Mouse (Mus musculus): ENCODE measurements around the gene Calml3. TPM values are rescaled to one million over a fixed set of nuclear protein-coding genes. Genes with fewer than 3 reads are reported as not detected.

Calml3 gene
- polyA plus RNA-seq, 1 experiment from 2014 or later, result not detected

DNA sequence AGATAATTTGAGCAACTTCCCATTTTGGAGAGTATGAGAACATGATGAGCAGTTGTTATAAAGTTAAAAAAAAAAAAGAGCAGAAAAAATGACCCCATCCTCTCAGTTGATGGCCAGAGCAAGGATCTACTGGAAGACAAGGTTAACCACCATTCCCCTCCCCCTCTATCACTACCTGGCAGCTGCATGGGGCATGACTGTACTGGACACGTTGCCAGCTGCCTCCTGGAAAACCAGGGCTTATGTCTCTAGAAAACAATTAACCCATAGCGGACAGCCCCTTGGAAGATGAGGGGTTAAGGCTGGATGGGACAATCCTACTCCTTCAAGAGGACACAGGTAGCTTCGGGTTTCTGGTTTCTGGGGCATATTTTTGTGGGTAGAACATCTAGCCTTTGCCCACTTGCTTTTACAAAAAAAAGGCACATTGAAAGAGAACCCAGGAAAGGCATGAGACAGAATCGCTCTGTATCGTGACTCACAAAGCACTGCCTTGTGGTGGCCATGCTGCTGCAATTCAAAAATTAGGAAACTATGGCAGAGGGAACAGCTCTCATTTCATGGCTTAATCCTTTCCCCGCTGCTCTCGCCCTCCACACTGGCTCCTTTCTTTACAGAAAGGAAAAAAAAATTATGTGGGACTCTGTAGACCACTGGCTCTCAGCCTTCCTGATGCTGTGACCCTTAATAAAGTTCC, 3.2 kb upstream of the Calml3 start:
- WGBS, result 77% methylated on average over 7 of the region's 7 CpGs
- Histone ChIP-seq H3K9ac (no peak overlapping the region), H3K27me3 (no peaks in the 10 kb centered on the region), H3K27ac (no peak overlapping the region), H3K36me3 (no peaks in the 10 kb centered on the region), H3K4me2 (no peak overlapping the region), H3K4me1 (replicated peaks) (no peaks in the 10 kb centered on the region), H3K4me3 (no peak overlapping the region), H3K9me3 (replicated peaks) (no peaks in the 10 kb centered on the region)
- no peak for ATAC-seq (replicated peaks; ENCODE audit: insufficient number of reproducible peaks, insufficient read depth, low FRiP score, low read depth)

DNA sequence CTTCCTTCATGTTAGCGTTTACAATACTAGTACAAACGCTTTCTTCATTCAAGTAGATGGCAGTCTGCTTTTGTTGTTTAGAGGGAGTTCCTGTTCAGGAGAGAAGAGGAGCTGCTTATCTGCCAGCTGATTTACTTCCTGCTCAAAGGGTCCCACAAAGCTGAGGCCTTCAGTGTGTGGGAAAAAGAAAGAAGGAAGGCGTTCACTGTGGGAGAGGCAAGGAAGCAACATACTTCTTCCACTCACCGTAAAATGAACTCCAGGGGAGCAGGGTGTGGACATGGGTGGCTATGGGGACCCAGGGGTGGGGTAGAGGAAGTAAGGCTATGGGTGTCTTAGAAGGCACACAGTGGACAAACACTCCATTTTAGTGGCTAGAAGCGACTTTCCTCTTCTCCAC, 1.5 kb upstream of the Calml3 start:
- 61% methylated on average over 5 of the region's 5 CpGs for WGBS
- 0 out of 2 replicates have a peak, but pooled peaks have one; percentile 35 for ATAC-seq (replicated peaks; ENCODE audit: insufficient number of reproducible peaks, insufficient read depth, low FRiP score, low read depth)
- Histone ChIP-seq H3K27me3 (no peaks in the 10 kb centered on the region), H3K4me2 (no peak overlapping the region), H3K27ac (peak overlapping the region; percentile 35; the same call in 1 of the 2 replicates), H3K9me3 (replicated peaks) (no peaks in the 10 kb centered on the region), H3K4me1 (replicated peaks) (peaks cover 6% of the 10 kb centered on the region; the same call in 1 of the 2 replicates), H3K36me3 (no peaks in the 10 kb centered on the region), H3K9ac (no peak overlapping the region), H3K4me3 (no peak overlapping the region)

DNA sequence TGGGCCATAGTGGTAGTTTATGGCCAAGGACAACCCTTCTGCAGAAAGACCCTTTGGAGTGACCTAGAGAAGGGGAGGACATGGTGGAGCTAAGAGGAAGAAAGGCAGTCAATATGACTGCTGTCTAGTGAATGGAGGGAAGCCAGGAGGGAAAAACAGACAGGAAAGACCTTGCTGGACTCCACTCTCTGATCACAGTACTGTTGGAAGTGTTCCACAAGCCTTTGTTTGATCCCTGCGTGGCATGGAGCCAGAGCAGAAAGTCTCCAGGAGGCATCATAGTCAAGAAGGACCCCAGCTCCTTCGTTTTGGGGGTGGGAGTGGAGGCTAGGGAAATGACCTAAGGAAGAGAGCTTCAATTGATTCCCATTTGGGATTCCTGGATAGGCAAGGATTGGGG, 1.0 kb upstream of the Calml3 start:
- ATAC-seq (replicated peaks; ENCODE audit: insufficient number of reproducible peaks, insufficient read depth, low FRiP score, low read depth), result no peak
- H3K27me3 ChIP-seq, result no peaks in the 10 kb centered on the region
- H3K9me3 ChIP-seq (replicated peaks), result no peaks in the 10 kb centered on the region
- no peak overlapping the region for H3K9ac ChIP-seq
- no peak overlapping the region for H3K4me2 ChIP-seq
- H3K4me1 ChIP-seq (replicated peaks), result peaks cover 6% of the 10 kb centered on the region
- no peak overlapping the region for H3K4me3 ChIP-seq
- no peaks in the 10 kb centered on the region for H3K36me3 ChIP-seq
- no peak overlapping the region for H3K27ac ChIP-seq
- 50% methylated on average over 2 of the region's 2 CpGs for WGBS

DNA sequence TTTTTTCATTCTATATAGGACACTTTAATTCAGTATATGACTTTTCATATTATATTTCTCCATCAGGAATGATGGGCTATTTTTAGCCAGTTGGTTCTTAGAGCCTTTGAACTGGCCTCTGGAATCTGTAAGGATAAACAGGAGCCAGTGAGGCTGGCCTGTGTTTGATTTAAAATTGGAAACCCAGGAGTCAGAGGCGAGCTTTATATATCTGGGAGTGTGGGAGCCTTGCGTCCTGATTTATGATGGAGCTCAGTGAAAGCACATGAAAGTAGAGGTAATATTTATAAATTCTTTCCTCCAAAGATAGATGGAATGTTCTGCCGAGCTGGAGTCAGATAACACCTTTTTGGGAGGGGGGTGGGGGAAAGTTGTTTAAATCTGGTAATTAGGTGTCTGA, 4.7 kb downstream of the Calml3 start:
- Histone ChIP-seq H3K4me1 (replicated peaks) (peaks cover 12% of the 10 kb centered on the region), H3K27me3 (no peaks in the 10 kb centered on the region), H3K36me3 (no peaks in the 10 kb centered on the region), H3K4me3 (no peak overlapping the region), H3K4me2 (peak overlapping the region; percentile 16; the same call in 1 of the 2 replicates), H3K9ac (no peak overlapping the region), H3K9me3 (replicated peaks) (no peaks in the 10 kb centered on the region), H3K27ac (peak overlapping the region; percentile 47; the same call in 1 of the 2 replicates)
- 21% methylated on average over 3 of the region's 3 CpGs for WGBS
- ATAC-seq (replicated peaks; ENCODE audit: insufficient number of reproducible peaks, insufficient read depth, low FRiP score, low read depth), result no peak

DNA sequence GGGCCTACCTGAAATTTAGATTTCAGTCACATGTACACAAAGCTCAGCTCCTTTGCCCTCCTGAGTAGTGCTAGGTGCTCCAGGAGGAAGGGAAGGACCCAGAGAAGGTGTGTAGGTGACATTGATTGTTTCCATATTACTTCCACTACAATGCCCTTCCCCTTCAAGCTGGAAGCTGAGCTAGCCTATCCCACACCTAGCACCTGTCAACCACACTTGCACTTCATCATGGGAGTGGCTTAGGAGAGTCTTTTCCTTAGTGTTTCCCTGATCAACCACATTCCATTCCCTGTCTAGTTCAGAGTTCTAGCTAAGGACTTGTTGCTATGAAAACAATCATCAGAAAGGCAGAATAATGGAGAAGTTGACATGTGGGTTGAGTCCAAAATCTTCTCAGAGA, 5.4 kb downstream of the Calml3 start:
- Histone ChIP-seq H3K27ac (no peak overlapping the region), H3K4me1 (replicated peaks) (peaks cover 12% of the 10 kb centered on the region), H3K4me3 (no peak overlapping the region), H3K36me3 (no peaks in the 10 kb centered on the region), H3K4me2 (no peak overlapping the region), H3K9me3 (replicated peaks) (no peaks in the 10 kb centered on the region), H3K9ac (no peak overlapping the region), H3K27me3 (no peaks in the 10 kb centered on the region)
- no peak for ATAC-seq (replicated peaks; ENCODE audit: insufficient number of reproducible peaks, insufficient read depth, low FRiP score, low read depth)

DNA sequence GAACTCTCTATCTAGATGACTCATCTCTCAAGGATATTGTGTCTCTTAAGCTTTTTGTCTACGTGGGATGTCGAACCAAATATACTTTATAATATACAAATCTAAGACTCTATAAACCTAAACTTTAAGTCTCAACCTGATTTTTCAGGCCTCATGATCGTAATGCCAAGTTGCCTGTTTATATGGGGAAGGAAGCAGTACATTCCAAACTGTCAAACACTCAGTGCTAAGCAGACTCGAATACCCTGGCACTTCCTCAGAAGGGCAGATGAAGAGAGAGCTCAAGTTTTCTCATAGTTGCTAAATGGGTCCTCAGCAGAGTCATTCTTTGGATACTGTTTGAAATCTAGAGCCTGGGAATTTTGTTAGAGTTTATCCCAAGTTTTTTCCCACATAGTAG, 7.5 kb downstream of the Calml3 start:
- no peak for ATAC-seq (replicated peaks; ENCODE audit: insufficient number of reproducible peaks, insufficient read depth, low FRiP score, low read depth)
- Histone ChIP-seq H3K27me3 (no peaks in the 10 kb centered on the region), H3K9ac (no peak overlapping the region), H3K4me1 (replicated peaks) (peaks cover 12% of the 10 kb centered on the region), H3K4me2 (no peak overlapping the region), H3K27ac (no peak overlapping the region), H3K9me3 (replicated peaks) (no peaks in the 10 kb centered on the region), H3K36me3 (no peaks in the 10 kb centered on the region), H3K4me3 (no peak overlapping the region)
- WGBS, result 71% methylated on average over 4 of the region's 4 CpGs

DNA sequence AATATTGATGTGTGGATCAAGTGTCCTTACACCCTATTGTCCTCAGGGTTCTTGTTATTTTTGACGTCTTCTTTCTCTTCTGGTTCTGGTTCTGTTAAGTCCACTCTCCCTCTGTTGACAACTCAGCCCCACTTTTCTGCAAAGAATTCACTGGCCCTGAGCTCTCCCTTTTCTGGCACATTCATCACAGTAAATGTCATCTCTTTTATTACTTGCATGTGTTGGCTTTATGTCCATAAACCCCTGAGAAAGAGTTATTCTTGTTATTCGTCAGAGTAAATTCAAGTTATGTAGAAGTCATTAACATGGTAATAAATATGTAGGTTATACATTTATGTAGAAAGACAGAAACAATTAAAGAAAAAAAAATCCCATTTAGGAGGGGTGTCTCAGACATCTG, 14.6 kb downstream of the Calml3 start:
- Histone ChIP-seq H3K4me1 (replicated peaks) (peaks cover 6% of the 10 kb centered on the region), H3K4me3 (no peak overlapping the region), H3K27me3 (no peaks in the 10 kb centered on the region), H3K4me2 (no peak overlapping the region), H3K27ac (no peak overlapping the region), H3K9me3 (replicated peaks) (no peaks in the 10 kb centered on the region), H3K9ac (no peak overlapping the region), H3K36me3 (no peaks in the 10 kb centered on the region)
- no peak for ATAC-seq (replicated peaks; ENCODE audit: insufficient number of reproducible peaks, insufficient read depth, low FRiP score, low read depth)
- 71% methylated on average over 2 of the region's 2 CpGs for WGBS

DNA sequence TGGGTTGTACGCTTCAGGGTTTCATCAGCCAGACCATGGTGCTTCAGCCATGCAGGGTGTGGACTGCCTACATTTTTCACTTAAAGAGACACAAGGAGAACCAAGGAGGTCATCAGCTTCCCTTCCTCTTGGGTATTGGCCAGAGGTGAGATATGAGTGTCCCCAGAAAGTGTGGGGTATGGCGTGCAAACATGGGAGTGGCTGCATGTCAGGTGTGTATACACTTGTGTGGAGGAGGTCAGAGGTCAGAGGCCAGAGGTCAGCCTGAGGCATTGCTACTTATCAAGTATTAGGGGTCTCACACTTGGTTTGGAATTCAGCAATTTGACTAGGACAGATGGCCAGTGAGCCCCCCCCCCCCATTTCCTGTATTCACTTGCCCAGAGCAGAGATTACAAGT, 15.5 kb downstream of the Calml3 start:
- 82% methylated on average over 2 of the region's 2 CpGs for WGBS
- Histone ChIP-seq H3K4me2 (no peak overlapping the region), H3K4me3 (no peak overlapping the region), H3K9ac (no peak overlapping the region), H3K4me1 (replicated peaks) (peaks cover 6% of the 10 kb centered on the region), H3K27me3 (no peaks in the 10 kb centered on the region), H3K36me3 (no peaks in the 10 kb centered on the region), H3K27ac (no peak overlapping the region), H3K9me3 (replicated peaks) (no peaks in the 10 kb centered on the region)
- no peak for ATAC-seq (replicated peaks; ENCODE audit: insufficient number of reproducible peaks, insufficient read depth, low FRiP score, low read depth)

DNA sequence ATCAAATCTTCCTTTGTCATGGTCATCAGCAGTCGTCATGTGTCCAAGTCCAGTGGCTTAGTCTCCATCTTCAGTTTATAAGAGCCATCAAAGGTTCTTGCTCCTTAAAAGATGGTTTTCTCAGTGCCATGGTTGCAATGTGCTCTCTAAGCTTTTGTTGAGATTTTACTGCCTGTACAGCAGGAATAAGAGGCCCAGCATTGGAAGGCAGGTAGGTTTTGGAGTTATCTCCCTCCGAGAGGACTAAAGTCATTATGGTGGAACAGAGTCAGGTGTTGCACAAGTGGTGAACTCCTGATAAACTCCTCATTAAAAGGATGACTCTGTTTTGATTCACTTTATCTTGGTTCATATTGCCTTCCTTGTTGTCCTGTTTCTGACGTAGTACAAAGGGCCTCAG, 16.5 kb downstream of the Calml3 start:
- Histone ChIP-seq H3K4me3 (no peak overlapping the region), H3K27me3 (no peaks in the 10 kb centered on the region), H3K27ac (no peak overlapping the region), H3K4me2 (no peak overlapping the region), H3K36me3 (no peaks in the 10 kb centered on the region), H3K9ac (no peak overlapping the region), H3K9me3 (replicated peaks) (no peaks in the 10 kb centered on the region), H3K4me1 (replicated peaks) (peaks cover 6% of the 10 kb centered on the region)
- ATAC-seq (replicated peaks; ENCODE audit: insufficient number of reproducible peaks, insufficient read depth, low FRiP score, low read depth), result no peak
- 84% methylated on average over 3 of the region's 3 CpGs for WGBS

DNA sequence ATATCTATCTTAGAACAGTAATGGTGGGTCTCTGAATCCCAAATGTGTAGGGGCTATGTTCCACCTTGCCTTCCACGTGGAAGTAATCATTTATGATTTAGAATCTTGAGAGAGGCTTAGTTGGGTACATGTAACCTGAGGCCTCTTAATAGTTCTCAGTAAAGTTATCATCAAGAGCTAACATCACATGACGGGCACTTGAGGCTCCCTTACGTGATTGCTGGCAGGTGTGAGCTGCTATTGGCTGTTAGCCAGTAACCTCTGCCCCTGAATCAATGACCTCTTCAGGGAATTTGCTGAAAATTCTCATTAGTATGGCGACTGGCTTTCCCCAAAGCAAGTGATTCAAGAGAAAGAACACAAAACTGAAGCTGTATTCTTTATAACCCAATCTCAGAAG, 17.0 kb downstream of the Calml3 start:
- Histone ChIP-seq H3K4me1 (replicated peaks) (peaks cover 6% of the 10 kb centered on the region), H3K27ac (no peak overlapping the region), H3K4me2 (no peak overlapping the region), H3K27me3 (no peaks in the 10 kb centered on the region), H3K9me3 (replicated peaks) (no peaks in the 10 kb centered on the region), H3K9ac (no peak overlapping the region), H3K36me3 (no peaks in the 10 kb centered on the region), H3K4me3 (no peak overlapping the region)
- no peak for ATAC-seq (replicated peaks; ENCODE audit: insufficient number of reproducible peaks, insufficient read depth, low FRiP score, low read depth)
- WGBS, result 41% methylated on average over 4 of the region's 4 CpGs

DNA sequence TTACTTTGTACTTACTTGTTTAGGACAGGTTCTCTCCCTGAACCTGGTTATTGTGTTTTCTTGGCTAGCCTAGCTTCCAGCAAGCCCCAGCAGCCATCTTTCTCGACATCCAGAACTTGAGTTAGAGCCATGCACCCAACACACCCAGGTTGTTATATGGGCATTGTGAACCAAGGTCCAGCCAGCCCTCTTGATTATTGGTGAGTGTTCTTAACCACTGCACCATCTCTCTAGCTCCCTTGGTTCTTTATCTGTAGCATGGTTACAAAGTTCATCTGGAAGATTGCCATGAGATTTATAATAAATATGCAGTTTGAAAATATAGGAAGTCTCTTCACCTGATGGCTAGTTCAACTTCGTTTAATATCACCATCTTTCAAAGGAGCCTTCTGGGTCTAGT, 20.5 kb downstream of the Calml3 start:
- no peaks in the 10 kb centered on the region for H3K36me3 ChIP-seq
- no peak overlapping the region for H3K4me3 ChIP-seq
- H3K27me3 ChIP-seq, result no peaks in the 10 kb centered on the region
- no peak overlapping the region for H3K9ac ChIP-seq
- no peak overlapping the region for H3K27ac ChIP-seq
- no peak for ATAC-seq (replicated peaks; ENCODE audit: insufficient number of reproducible peaks, insufficient read depth, low FRiP score, low read depth)
- H3K4me1 ChIP-seq (replicated peaks), result peaks cover 3% of the 10 kb centered on the region; the same call in 1 of the 2 replicates
- WGBS, result 65% methylated on average over 2 of the region's 2 CpGs
- no peak overlapping the region for H3K4me2 ChIP-seq
- H3K9me3 ChIP-seq (replicated peaks), result no peaks in the 10 kb centered on the region

DNA sequence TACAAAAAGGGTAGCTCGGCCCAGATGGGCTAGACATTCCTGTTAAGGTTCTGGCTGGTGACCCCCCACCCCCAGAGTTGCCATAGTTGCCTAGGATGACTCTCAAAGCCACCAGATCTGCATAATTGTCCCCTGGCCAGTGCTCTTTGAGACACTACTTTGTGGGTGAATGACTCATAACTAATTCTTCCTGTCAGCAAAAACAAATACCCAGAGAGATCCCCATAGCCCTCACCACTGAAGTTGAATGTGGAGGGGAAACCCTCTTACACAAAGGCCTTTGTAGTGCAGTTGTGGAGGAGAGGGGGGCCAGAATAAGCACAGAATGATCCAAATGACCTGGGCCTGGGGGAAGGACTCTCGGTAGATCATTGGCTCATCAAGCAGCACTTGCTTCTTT, 21.6 kb downstream of the Calml3 start:
- no peaks in the 10 kb centered on the region for H3K9me3 ChIP-seq (replicated peaks)
- no peak overlapping the region for H3K4me2 ChIP-seq
- H3K9ac ChIP-seq, result no peak overlapping the region
- H3K4me3 ChIP-seq, result no peak overlapping the region
- WGBS, result 43% methylated on average over 2 of the region's 2 CpGs
- H3K27me3 ChIP-seq, result no peaks in the 10 kb centered on the region
- H3K4me1 ChIP-seq (replicated peaks), result peaks cover 3% of the 10 kb centered on the region; the same call in 1 of the 2 replicates
- no peak overlapping the region for H3K27ac ChIP-seq
- no peak for ATAC-seq (replicated peaks; ENCODE audit: insufficient number of reproducible peaks, insufficient read depth, low FRiP score, low read depth)
- H3K36me3 ChIP-seq, result no peaks in the 10 kb centered on the region
